Mouse (Mus musculus): ENCODE results near the gene 2310057M21Rik.
A peak's percentile ranks its signal among the peaks of the same experiment; 100 is the strongest.
"Not testable (repeated sequence)": the region's sequence is repeated elsewhere in the genome, so short reads cannot be mapped to it uniquely, and the experiment has no call there.

Gene 2310057M21Rik

DNA sequence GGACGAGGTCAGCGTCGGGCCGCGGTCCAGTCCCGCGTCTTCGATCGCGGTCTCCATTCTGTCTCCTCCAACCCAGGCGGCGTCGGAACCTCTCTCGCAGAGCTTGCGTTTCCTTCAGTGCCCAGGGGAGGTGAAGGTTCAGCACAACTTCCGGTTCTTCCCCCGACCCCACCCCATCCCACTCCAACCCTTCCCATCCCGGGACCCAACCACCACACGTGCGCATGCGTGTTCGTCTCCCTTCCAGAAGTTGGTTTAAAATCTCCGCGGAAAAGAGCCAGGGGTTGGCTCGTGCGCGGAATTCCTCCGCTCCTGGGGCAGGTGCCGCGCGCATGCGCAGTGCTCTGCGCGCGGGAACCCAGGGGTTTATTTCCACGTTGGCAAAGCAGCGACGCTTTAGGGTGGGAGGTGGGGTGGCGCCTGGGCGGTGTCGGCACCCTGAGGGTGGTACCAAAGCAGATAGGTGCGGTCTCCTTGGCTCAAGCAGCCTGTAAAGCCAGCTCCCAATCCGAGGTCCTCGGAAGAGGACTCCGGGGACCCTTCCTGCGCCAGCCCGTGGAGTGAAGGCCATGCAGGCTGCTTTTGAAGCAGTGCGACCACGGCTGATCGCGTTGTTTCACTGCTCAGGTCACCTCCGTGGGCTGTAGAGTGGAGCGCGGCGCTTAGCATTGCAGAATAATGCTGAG is at the start of gene 2310057M21Rik:
Gene 2310057M21Rik (minus strand): TSS at position 145 of the 686 bp plus-strand sequence.
- peak; percentile 98 for DNase-seq (ENCODE audit: low read depth)

DNA sequence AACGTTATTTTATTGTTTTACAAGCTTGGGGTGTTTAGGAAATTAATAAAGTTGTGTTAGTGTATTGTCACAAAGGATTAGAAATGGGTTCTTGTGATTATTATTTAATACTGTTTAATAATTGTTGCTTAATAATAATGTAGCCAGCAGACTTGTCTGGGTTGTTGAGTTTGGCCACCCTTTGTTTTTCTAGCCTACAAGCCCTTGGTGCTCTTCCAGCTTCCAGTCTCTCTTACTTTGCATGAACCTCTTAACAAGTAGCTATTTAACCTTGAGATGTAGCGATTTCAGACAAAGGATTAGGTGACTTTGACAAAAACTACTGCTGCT is 49.3 kb upstream of the 2310057M21Rik start:
- no peak for DNase-seq (ENCODE audit: low read depth)

DNA sequence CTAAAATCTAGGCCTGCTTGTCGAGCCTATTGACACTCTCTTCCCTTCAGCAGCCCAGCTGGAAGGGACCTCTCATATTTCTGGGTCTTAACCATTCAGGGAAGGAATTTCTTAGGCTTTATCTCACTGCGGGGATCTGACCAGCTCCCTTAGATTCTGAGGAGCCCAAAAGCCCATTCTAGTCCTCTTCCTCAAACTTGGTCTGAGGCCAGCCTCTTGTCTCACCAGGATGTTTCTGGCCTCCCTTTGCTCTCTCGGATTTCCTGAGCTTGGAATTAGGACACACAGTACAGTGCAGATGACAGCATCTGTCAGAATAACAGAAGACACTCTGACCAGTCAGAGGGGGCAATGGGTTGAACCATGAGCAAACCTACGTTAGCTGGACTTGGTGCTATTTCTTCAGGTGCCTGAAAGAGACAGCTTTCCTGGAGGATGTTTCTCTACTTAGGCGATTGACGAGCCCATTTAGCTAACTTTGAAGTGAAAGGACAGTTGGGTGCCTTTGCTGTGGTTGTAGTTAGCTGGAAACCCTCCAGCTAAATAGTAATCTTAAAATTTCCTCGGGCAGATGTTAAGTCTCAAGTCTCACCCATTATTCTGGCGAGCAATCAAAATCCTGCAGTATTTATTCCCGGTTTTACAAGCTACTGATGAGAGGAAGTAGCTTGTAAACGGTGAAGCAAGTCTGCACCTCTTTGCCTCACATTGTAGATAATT is 48.8 kb upstream of the 2310057M21Rik start:
- DNase-seq (ENCODE audit: low read depth) = peak; percentile 37

DNA sequence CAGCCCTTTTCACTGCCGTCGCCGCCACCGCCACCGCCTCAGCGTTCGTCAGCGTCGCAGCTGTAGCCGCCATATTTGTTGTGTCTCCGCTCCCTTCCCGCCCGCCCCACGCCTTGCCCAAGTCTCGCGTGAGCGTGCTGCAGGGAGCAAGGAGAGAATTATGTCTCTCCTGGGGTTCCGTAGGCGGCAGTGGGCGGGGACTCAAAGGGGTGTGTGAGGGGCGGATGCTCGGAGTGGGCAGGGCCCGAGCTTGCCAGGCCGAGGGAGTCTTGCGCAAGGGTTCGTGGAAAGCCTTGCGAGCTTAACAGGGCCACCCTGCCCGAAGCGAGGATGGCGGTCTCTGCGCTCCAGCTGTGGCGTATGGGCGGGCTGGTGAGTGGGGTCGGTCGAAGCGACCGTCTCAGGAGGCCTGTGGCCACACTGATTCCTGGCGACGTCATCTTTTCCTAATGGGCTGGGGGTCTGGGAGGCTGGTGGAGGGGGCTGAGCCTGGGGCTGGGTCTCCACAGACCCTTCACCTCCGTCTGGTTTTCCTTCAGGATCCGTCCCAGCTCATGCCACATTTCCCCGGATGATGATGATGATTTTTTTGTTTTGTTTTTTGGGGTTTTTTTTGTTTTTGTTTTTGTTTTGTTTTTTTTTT is 48.0 kb upstream of the 2310057M21Rik start, which contains the start of the genes Ikzf5 and Acadsb:
Gene Ikzf5 (minus strand): TSS at position 106 of the 643 bp plus-strand sequence.
Gene Acadsb (plus strand): TSS at position 186 of the 643 bp plus-strand sequence.
- DNase-seq (ENCODE audit: low read depth) = peak; percentile 99

DNA sequence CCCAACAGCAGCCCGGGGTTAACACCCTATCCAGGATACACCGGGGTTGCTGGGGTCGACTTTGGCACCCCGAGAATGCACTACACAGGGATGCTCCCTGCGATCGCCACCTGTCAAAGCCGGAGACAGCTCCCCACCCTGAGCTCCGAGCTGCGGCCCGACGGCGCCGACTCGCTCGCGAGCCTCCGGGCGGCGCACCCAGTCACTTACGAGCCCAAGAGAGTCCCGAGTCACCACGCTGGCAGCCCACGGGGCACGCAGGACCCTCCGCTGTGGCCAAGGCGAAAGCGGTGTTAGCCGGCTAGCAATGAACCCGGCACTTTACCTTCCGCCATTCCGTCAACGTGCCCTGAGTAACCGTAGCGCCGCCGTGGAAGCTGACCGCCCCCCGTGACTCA is 47.4 kb upstream of the 2310057M21Rik start:
- DNase-seq (ENCODE audit: low read depth) = no peak

DNA sequence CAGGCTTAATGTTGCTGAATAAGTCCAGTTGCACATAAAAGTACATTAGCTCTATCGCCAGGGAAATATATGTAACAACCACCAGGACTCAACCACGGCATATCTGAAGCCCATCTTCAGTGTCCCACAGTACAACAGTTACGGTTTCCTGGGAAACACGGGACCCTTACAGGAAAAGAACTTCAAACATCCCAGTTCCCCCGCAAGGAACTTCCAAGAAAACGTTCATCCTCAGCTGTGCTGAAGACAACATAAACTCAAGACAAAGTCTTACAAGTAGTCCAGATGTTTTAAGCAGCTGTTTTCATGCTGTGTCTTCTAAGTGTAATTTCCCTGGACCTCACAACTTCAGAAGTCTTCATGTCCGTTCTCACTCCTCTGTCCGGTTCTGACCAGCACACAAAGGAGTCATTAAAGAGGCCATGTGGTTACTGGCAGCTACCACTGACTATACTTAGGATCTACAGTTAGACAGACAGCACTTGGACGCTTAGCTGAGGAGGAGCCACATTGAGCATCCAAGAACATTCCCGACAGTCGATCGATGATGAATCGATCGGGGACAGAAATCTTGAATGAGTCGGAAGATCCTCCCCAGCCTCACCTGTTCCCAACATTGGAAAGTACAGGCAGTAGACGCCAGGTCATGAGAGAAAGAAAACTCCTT is 46.9 kb upstream of the 2310057M21Rik start:
- DNase-seq (ENCODE audit: low read depth) = peak; percentile 53

DNA sequence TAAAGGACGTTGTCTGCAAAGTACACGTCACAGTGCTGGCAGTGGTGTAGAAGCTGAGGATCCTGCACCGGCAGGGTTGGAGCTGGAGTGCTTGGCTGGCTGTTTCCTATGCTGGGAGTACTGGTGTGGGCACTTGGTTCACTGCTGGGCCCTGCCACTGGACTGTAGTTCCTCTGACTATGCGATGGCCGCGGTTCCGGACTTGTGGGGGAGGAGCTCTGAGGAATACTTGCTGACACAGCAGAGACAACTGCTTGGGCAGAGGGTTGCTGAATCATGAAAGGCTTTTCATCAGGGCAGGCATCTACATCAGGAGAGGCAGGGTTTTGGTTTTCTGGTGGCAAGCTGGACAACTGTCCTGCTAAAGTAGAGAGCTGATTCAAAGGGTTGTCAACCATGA is 29.2 kb upstream of the 2310057M21Rik start:
- DNase-seq (ENCODE audit: low read depth) = not testable (repeated sequence)

DNA sequence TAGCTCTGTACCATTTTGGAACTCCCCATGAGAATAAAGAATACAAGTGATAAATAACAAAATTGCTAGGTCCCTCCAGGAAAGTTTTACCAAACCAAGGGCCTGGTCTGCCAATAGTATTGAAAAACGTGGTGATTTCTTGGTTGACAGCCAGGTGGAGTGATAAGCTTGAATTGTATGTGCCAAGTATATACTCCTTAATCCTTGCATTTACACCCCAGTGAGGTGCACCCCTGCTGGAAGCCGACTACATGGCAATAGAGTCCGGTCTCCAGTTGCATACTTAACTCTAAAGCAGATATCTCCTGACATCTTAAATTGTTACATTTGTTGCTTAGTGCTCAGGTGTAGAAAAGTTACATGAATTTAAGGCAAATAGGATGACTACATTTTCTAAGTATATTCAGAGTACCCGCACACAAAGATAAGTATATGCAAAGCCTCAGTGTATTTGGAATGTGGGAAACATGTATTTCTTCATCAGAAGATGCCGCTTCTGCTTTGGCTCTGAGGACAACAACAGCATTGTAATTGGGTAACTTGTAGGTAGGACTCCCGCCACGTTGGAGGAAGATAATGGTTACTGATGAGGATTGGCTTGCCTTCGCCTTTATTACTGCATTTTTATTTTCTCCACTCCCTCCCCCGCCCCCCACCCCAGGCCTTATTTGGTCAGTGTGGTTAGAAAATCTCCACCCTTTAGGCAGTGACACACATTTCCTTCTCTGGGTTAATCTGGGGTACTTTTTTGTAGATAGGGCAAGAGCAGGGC is 9.5 kb upstream of the 2310057M21Rik start:
- peak; percentile 68 for DNase-seq (ENCODE audit: low read depth)

DNA sequence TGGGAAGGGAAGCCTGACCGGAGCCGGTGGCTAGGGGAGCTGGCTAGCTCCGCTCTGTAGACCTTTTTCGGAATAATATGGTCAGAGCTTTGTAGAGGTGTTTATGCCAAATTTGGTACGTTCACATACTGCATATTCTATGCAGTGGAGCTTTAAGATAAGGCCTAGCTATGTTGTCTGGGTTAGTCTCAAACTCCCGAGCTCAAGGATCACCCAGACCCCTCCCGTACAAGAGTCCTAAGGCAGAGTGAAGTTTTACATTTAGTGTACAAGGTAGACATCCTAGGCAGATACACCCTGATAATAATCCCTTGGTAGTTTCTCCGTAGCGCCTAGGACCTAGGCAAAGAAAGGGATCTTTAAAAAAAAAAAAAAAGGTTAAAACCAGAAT is 8.9 kb upstream of the 2310057M21Rik start:
- no peak for DNase-seq (ENCODE audit: low read depth)

DNA sequence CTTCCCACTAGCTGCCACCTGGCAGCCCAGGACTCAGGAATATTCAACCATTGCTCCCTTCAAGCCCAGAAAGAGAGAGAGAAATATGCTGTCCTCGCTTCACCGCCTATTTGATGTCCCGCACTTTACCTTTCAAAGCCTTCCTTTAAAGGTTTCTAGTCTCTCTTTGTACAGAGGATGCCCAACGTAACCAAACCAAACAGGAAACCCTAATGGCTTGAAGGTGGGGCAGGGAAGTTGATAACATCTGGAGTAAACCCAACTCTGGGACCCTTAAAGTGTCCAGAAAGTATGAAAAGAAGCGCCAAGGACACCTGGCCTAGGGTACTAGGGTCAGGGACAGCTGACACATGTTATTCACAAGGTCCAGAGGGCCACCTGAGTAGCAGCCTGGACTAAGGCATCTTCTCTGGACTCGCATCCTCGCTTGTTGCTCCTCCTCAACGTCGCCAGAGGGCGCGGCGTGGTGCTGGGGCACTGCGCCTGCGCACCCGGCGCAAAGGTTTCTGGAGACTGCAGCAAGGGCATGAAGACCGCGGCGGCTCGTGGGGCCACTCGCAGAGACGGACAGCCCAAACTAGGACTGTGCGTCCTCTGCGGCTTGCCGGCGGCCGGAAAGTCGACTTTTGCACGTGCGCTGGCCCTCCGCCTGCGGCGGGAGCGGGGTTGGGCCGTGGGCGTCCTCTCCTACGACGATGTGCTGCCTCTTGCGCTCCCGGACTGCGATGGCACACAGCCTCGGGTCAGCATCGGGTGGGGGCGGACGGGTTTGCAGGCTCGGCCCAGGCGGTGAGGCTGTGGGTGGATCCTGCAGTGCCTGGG is 8.3 kb upstream of the 2310057M21Rik start, which contains the start of gene Pstk:
Gene Pstk (plus strand): TSS at position 494 of the 822 bp plus-strand sequence.
- peak; percentile 95 for DNase-seq (ENCODE audit: low read depth)

DNA sequence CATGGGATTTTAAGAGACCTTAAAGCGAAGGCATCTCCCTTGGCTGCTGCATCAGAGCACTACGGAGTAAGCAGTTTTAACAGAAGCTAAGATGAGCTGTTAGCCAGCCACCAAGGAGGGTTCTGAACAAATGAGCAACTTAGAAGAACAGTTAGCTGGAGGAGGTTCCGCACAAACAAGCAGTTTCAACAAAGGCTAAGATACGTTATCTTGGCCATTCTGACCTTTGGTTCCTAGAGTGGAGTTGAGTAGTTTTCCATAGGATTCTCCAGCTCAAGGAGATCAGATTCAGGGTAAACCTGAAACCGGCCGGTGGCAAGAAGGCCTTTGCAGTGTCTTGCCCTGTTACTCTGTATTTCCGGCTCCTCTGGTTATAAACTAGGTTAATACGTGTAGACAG is 1.6 kb upstream of the 2310057M21Rik start:
- DNase-seq (ENCODE audit: low read depth) = no peak

DNA sequence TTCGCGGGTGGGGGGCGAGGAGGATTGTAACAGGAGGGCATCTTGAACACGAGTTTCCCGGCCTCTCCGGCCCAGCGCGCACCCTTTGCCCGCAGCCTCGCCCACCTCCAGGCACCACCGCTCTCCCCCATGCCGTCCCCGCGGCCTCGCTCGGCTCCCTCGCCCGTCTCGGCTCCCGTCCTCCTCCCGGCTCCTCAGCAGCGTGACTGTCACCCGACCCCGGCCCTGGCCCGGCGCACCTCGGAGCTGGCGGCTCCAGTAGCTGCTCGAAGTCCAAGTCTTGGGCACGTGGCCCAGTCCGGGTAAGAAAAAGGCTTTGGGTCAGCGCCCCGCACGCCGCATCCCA is 317 bp downstream of the 2310057M21Rik start:
- no peak for DNase-seq (ENCODE audit: low read depth)

DNA sequence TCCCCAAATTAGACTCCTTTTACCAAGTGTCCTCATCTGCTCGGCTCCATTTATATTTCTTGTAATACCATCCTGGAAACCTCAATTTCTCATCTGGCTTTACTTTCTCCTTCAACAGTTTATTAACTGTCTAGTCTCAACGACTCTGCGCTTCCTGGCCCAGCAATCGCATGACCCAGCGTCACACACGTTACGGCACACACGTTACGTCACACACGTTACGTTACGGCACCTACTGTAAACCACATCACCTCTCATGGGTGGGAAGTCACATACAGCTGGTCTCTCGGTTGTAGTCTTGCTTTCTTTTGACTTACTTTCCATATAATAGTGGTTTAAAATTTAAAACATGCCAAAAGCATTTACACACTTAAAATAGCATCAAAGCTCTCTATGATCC is 6.5 kb downstream of the 2310057M21Rik start:
- DNase-seq (ENCODE audit: low read depth) = no peak

DNA sequence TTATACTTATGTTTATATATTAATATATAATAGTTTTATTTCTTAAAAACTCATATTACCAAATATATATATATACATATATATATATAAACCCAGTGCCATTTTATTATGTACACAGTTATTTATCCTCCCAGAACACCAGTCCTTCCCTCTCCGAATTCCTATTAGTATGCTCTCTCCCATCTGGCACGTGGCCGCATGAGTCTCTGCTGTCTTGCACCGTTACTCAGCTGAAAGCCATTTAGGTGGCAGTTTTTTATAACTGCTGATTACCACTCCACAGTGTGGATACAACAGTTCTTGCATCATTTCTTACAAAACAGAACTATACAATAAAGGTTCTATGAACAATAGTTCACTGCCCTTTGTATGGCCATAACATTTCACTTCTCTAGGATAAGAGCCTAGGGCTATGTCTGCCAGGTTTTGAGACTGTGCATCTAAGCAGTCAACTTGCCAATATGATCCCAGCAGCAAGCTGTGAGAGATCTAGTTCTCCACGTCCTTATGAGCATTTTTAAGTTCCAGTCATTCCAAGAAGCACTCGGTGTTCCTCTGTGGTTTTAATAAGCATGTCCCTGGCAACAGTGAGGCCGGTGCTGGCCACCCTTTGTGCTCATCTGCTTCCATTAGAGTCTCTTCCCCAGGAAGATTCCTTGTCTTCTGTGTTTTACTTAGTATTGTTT is 16.6 kb downstream of the 2310057M21Rik start:
- DNase-seq (ENCODE audit: low read depth) = peak; percentile 36

DNA sequence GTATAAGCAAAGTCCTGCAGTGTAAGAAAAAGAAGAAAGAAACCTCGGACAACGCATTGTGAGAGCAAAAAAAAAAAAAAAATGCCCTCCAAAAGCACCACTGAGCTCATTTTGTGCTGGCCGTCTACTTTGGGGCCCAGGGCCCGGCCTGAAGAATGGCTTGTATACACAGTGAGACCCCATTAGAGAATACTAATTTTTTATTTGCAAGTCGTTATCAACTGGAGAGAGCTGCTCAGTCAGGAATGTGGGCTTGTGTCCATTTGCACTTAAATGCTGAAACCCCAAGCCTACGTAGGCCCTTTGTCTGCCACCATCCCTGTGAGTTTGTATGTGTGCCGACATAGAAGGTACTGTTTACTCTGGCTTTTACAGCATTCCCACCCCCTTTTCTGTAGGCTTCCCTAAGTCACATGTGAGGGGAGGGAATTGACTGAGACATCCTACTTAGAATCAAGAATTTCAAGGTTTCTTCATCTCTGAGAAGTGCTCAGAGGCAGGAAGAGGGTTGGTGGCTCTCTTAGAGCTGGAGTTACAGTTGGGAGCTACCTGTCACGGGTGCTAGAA is 25.0 kb downstream of the 2310057M21Rik start:
- DNase-seq (ENCODE audit: low read depth) = no peak

DNA sequence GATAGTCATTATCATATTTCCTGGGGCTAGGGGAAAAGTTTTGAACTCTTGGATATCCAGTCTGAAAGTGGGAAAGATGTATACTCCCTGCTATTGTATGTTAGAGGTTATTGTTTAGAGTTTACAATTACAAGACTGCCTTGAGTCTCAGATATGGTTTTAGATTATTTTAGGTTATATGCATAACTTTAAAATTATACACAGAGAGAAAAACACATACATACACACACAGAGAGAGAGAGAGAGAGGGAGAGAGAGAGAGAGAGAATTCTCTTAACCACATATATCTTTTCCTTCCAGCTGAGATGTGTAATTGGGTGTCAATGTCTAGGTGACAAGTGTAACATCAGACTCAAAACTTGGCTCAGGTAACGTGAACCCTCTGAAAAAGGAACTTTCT is 29.0 kb downstream of the 2310057M21Rik start, which contains the start of gene Fam24a:
Gene Fam24a (plus strand): TSS at position 301 of the 400 bp plus-strand sequence.
- no peak for DNase-seq (ENCODE audit: low read depth)

DNA sequence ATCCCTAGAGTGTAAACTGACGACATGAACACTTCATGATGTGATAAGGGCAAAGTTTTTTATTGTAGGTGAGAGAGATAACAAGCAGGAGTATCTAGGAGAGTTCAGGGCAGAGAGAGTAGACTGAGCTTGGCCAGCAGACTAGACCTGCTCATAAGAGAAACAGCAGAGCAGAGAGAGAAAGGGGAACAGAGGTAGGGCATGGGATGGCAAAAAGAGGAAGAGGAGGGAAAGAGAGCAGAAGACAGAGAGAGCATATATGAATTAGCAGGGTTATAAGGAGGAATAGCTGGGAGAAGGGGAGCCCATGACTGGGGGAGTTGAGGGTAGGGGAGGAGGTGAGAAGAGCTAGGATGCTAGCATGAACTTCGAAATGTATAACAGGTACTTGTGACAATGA is 30.9 kb downstream of the 2310057M21Rik start:
- DNase-seq (ENCODE audit: low read depth) = no peak

DNA sequence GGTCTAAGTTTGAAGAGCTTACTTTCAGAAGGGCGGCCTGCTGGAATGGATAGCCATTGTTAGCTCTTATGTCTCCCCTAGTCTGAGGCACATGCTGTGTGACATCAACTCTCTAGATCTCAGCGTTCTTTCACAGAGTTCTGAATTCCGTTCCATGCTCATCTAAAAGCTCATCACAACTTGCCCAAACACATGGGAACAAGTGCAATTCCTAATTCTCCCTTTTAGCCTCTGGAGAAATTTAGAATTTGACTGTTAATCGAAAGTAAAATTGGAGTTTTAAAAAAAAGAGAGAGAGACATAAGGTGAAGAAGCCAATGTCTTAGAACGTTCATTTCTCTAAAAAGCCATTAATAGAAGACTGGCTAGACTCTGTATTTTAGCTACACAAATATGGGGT is 33.1 kb downstream of the 2310057M21Rik start, which contains the start of gene Fam24b:
Gene Fam24b (minus strand): TSS at position 101 of the 400 bp plus-strand sequence.
- no peak for DNase-seq (ENCODE audit: low read depth)

DNA sequence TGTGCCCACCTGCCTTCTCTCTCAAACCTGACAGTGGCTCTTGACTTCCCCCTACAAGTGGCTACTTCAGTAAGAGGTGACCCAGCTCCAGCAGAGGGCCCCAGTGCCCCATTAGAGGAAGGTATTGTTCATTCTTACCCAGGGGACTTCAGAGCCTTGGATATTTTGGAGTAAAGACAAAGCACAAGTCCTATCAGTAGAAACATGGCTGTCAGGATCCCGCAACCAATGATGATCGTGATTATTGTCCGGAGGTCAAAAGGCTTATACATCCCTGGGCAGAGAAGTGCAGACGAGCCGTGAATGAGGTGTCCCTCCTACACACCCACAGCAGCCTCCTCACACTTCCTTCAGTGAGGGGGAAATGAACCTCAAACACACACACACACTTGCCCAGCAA is 35.5 kb downstream of the 2310057M21Rik start:
- DNase-seq (ENCODE audit: low read depth) = peak; percentile 2

DNA sequence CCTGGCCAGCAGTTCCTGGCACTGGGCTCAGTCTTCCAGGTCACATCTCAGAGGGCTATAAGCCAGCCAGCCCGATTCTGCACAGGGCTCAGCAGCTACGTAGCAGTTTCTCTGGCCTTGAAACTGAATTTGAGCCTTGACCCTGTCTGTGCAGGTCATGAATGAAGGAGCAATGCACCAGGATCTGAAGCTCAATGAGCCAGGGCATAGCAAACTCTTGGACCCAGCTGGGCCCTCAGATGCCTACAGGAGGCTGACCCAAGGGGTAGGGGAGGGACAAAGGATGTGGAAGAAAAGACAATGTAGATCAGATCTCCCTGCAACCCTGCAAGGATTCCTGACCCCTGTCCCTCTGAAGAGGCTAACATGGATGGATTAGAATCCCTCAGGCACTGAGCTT is 40.4 kb downstream of the 2310057M21Rik start, which contains the start of gene Cuzd1:
Gene Cuzd1 (minus strand): TSS at position 101 of the 400 bp plus-strand sequence.
- DNase-seq (ENCODE audit: low read depth) = no peak

All from NIH3T3 (cell line).